Mouse (Mus musculus) intestine, postnatal 0 days (tissue): ENCODE measurements around the gene Atxn1. TPM values are rescaled to one million over a fixed set of nuclear protein-coding genes. Genes with fewer than 3 reads are reported as not detected.

Experiments
- ATAC-seq: fragments of 200-750 bp; cut with Nextera tagmentation; 2 replicates; pipeline ENCODE4 v1.8.0; 2017; ENCODE audit warnings: mild to moderate bottlenecking, moderate TSS enrichment, moderate library complexity
- H3K27ac ChIP-seq: fragments of 300-500 bp; sonication (generic); 2 replicates; pipeline ENCODE4 v1.5.1; 2014; ENCODE audit warnings: mild to moderate bottlenecking, low read depth, low read length, moderate library complexity
- H3K27me3 ChIP-seq: fragments of 300-500 bp; sonication (generic); replicated peaks from 2 replicates; pipeline ENCODE4 v1.6.1; 2014; ENCODE audit warnings: low read length, mixed read lengths; ENCODE audit not compliant: control insufficient read depth, insufficient read depth
- H3K36me3 ChIP-seq: fragments of 300-500 bp; sonication (generic); 2 replicates; pipeline ENCODE4 v1.6.1; 2014; ENCODE audit warnings: mild to moderate bottlenecking, moderate library complexity; ENCODE audit not compliant: control insufficient read depth, insufficient read depth
- H3K4me1 ChIP-seq: fragments of 300-500 bp; sonication (generic); replicated peaks from 2 replicates; pipeline ENCODE4 v1.6.1; 2014; ENCODE audit warnings: antibody characterized with exemption, low read length, mixed read lengths; ENCODE audit not compliant: control insufficient read depth, insufficient read depth
- H3K4me2 ChIP-seq: fragments of 300-500 bp; sonication (generic); replicated peaks from 2 replicates; pipeline ENCODE4 v1.6.1; 2014; ENCODE audit warnings: low read depth, mild to moderate bottlenecking, moderate library complexity
- H3K4me3 ChIP-seq: fragments of 300-500 bp; sonication (generic); 2 replicates; pipeline ENCODE4 v1.5.1; 2014; ENCODE audit warnings: low read depth, low read length
- H3K9ac ChIP-seq: fragments of 300-500 bp; sonication (generic); 2 replicates; pipeline ENCODE4 v1.6.1; 2014; ENCODE audit warnings: mild to moderate bottlenecking, low read depth, low read length
- H3K9me3 ChIP-seq: fragments of 300-500 bp; sonication (generic); 2 replicates; pipeline ENCODE4 v1.6.1; 2016; ENCODE audit warnings: mixed run types; ENCODE audit not compliant: control insufficient read depth
- CTCF ChIP-seq: sonication (generic); IDR thresholded peaks from 2 replicates; pipeline ENCODE4 v1.5.1; 2016; ENCODE audit warnings: low read depth, mild to moderate bottlenecking, control low read depth, antibody characterized with exemption, moderate library complexity
- WGBS: fragments of 180-500 bp; shearing (Covaris S2); extraction: QIAGEN DNeasy Blood & Tissue Kit; methylation state at CpG from one replicate; pipeline ENCODE4 v1.1.7; 2014; 5-methylcytosine and 5-hydroxymethylcytosine counted together
- polyA plus RNA-seq: library from polyadenylated mRNA; unstranded; fragments of >200 nt; fragmentation: Nextera tagmentation; extraction: Ambion mirVana; gene quantifications from 2 replicates; pipeline ENCODE4 v1.2.1, GENCODE M21; 2015

Atxn1 gene
- polyA plus RNA-seq, 1 experiment from 2014 or later = 6.1 TPM

GRCm38 (mm10) chr13:45530754-45531153 lies 434.1 kb downstream of the Atxn1 start:
- 22% methylated on average over 6 of the region's 6 CpGs for WGBS
- H3K4me2 ChIP-seq = no peak overlapping the region
- ATAC-seq = no peak

GRCm38 (mm10) chr13:45528787-45529186 lies 436.0 kb downstream of the Atxn1 start:
- Histone ChIP-seq H3K9ac (no peak overlapping the region), H3K9me3 (no peaks in the 10 kb centered on the region), H3K4me2 (no peak overlapping the region), H3K4me3 (no peak overlapping the region), H3K27me3 (no peaks in the 10 kb centered on the region), H3K4me1 (no peaks in the 10 kb centered on the region), H3K27ac (no peak overlapping the region), H3K36me3 (no peaks in the 10 kb centered on the region)
- no peak for ATAC-seq
- WGBS = 74% methylated on average over 4 of the region's 4 CpGs
- TF ChIP-seq CTCF = no peak

More at GRCm38 (mm10) chr13:45530754-45531153, 434.1 kb downstream of the Atxn1 start:
- no peaks in the 10 kb centered on the region for H3K36me3 ChIP-seq
- H3K27me3 ChIP-seq = no peaks in the 10 kb centered on the region
- H3K9ac ChIP-seq = no peak overlapping the region
- H3K4me1 ChIP-seq = no peaks in the 10 kb centered on the region
- no peaks in the 10 kb centered on the region for H3K9me3 ChIP-seq
- no peak for TF ChIP-seq CTCF
- H3K27ac ChIP-seq = no peak overlapping the region
- H3K4me3 ChIP-seq = no peak overlapping the region

- no peak for ATAC-seq
- no peak overlapping the region for H3K9ac ChIP-seq
- H3K4me1 ChIP-seq = no peaks in the 10 kb centered on the region
- 69% methylated on average over 11 of the region's 11 CpGs for WGBS
- H3K27me3 ChIP-seq = no peaks in the 10 kb centered on the region
- H3K4me3 ChIP-seq = no peak overlapping the region
- no peak for TF ChIP-seq CTCF
- H3K4me2 ChIP-seq = no peak overlapping the region
- no peak overlapping the region for H3K27ac ChIP-seq
- no peaks in the 10 kb centered on the region for H3K36me3 ChIP-seq
- H3K9me3 ChIP-seq = no peaks in the 10 kb centered on the region
Observed at GRCm38 (mm10) chr13:45527232-45527964, 437.4 kb downstream of the Atxn1 start.

DNA sequence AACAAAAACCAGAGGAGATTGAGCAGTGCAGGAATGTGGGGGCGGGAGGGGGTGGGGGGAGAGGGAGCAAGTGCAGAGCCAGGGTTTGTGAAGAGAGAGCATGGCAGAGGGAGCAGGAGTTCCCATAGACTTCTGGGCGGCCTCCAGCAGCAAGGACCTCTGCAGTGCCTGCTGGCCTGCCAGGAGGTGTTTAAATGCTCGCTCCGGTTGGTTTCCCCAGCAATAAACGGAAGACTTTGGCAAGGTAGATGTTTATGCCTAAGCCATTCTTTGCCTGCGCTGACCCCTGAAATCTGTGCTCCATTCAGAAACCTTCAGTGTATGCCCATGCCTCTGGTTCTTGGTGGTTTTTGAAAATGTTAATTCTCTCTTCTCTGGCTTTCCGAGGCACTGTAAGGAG lies 438.6 kb downstream of the Atxn1 start:
- Histone ChIP-seq H3K9ac (no peak overlapping the region), H3K27ac (no peak overlapping the region), H3K36me3 (no peaks in the 10 kb centered on the region), H3K27me3 (no peaks in the 10 kb centered on the region), H3K9me3 (no peaks in the 10 kb centered on the region), H3K4me3 (no peak overlapping the region), H3K4me1 (no peaks in the 10 kb centered on the region), H3K4me2 (no peak overlapping the region)
- no peak for TF ChIP-seq CTCF
- 76% methylated on average over 7 of the region's 7 CpGs for WGBS
- no peak for ATAC-seq

DNA sequence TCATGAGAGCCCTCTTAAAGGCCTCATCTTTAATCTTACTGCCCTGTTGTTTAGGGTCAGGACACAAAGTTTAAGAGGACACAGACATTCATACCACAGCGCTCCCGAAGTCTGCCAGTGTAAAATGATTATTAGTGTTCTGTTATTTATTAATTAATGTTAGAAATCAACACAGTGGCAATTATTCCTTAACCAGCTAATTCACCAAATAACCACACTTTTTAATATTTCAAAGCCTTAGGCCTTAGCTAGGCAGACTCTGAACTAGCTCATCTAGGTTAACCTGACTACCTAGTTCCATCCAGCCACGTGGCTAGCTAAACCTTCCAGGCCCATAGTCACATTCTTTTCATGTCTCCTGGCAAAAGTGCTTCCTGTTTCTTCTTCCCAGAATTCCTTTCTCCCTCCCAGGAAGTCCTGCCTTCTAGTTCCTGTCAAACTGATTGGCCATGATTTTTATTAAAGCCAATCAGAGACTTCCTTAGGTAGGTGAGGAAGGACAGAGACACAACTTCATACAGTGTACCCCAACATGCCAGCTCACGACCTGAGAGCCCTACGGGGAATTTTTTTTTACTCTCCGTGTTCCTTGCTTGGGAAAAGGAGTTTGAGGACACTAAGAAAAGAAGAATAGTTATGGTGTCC lies 439.9 kb downstream of the Atxn1 start:
- H3K4me1 ChIP-seq = no peaks in the 10 kb centered on the region
- no peaks in the 10 kb centered on the region for H3K9me3 ChIP-seq
- TF ChIP-seq CTCF = no peak
- 88% methylated on average over 6 of the region's 6 CpGs for WGBS
- H3K4me3 ChIP-seq = no peak overlapping the region
- H3K27me3 ChIP-seq = no peaks in the 10 kb centered on the region
- no peak for ATAC-seq
- no peak overlapping the region for H3K4me2 ChIP-seq
- H3K9ac ChIP-seq = no peak overlapping the region
- no peak overlapping the region for H3K27ac ChIP-seq
- H3K36me3 ChIP-seq = no peaks in the 10 kb centered on the region

GRCm38 (mm10) chr13:45524305-45524704 lies 440.5 kb downstream of the Atxn1 start:
- Histone ChIP-seq H3K36me3 (no peaks in the 10 kb centered on the region), H3K4me2 (no peak overlapping the region), H3K4me3 (no peak overlapping the region), H3K9ac (no peak overlapping the region), H3K4me1 (no peaks in the 10 kb centered on the region), H3K27ac (no peak overlapping the region), H3K27me3 (no peaks in the 10 kb centered on the region), H3K9me3 (no peaks in the 10 kb centered on the region)
- TF ChIP-seq CTCF = no peak
- no peak for ATAC-seq
- WGBS = 59% methylated on average over 3 of the region's 3 CpGs
